Mouse (Mus musculus) lung, postnatal 0 days (tissue): ENCODE results near the gene Ofd1. TPM values are rescaled to one million over a fixed set of nuclear protein-coding genes. Genes with fewer than 3 reads are reported as not detected.

Experiments
- ATAC-seq: fragments of 200-750 bp; cut with Nextera tagmentation; 2 replicates; pipeline ENCODE4 v1.8.0; 2017; ENCODE audit warnings: moderate library complexity
- DNase-seq: peaks from one replicate; pipeline ENCODE4 v3.0.0-alpha.2; 2016; ENCODE audit warnings: low spot score
- H3K27ac ChIP-seq: fragments of 300-500 bp; sonication (generic); 2 replicates; pipeline ENCODE4 v1.5.1; 2014; ENCODE audit warnings: antibody characterized with exemption, mild to moderate bottlenecking, low read length, mixed read lengths
- H3K27me3 ChIP-seq: fragments of 300-500 bp; sonication (generic); replicated peaks from 2 replicates; pipeline ENCODE4 v1.6.1; 2014; ENCODE audit warnings: low read length, mixed read lengths; ENCODE audit not compliant: insufficient read depth
- H3K36me3 ChIP-seq: fragments of 300-500 bp; sonication (generic); 2 replicates; pipeline ENCODE4 v1.6.1; 2014; ENCODE audit warnings: low read length, mixed read lengths; ENCODE audit not compliant: insufficient read depth
- H3K4me1 ChIP-seq: fragments of 300-500 bp; sonication (generic); 2 replicates; pipeline ENCODE4 v1.6.1; 2014; ENCODE audit warnings: antibody characterized with exemption, low read depth, low read length, mixed read lengths; ENCODE audit not compliant: insufficient read depth
- H3K4me2 ChIP-seq: fragments of 300-500 bp; sonication (generic); replicated peaks from 2 replicates; pipeline ENCODE4 v1.6.1; 2014; ENCODE audit warnings: low read depth, mild to moderate bottlenecking, low read length, moderate library complexity, mixed read lengths
- H3K4me3 ChIP-seq: fragments of 300-500 bp; sonication (generic); 2 replicates; pipeline ENCODE4 v1.5.1; 2014; ENCODE audit warnings: low read depth, low read length
- H3K9ac ChIP-seq: fragments of 300-500 bp; sonication (generic); replicated peaks from 2 replicates; pipeline ENCODE4 v1.6.1; 2014; ENCODE audit warnings: low read depth, mild to moderate bottlenecking
- H3K9me3 ChIP-seq: fragments of 300-500 bp; sonication (generic); 2 replicates; pipeline ENCODE4 v1.6.1; 2016; ENCODE audit warnings: low read length, mixed read lengths
- CTCF ChIP-seq: IDR thresholded peaks from 2 replicates; pipeline ENCODE4 v1.5.1; 2016; ENCODE audit warnings: antibody characterized with exemption, mild to moderate bottlenecking
- EP300 ChIP-seq: IDR thresholded peaks from 2 replicates; pipeline ENCODE4 v1.6.1; 2016; ENCODE audit warnings: antibody characterized with exemption, mild to moderate bottlenecking, control low read depth
- WGBS: fragments of 180-500 bp; shearing (Covaris S2); extraction: QIAGEN DNeasy Blood & Tissue Kit; methylation state at CpG from one replicate; pipeline ENCODE4 v1.1.7; 2014; 5-methylcytosine and 5-hydroxymethylcytosine counted together
- polyA plus RNA-seq: library from polyadenylated mRNA; unstranded; fragments of >200 nt; fragmentation: Nextera tagmentation; extraction: Ambion mirVana; gene quantifications from 2 replicates; pipeline ENCODE4 v1.2.1, GENCODE M21; 2015

Gene Ofd1
- polyA plus RNA-seq, 1 experiment from 2014 or later: 6.1 TPM

- no peak overlapping the region for H3K27ac ChIP-seq
- H3K9ac ChIP-seq: no peak overlapping the region
- H3K9me3 ChIP-seq: no peaks in the 10 kb centered on the region
- no peaks in the 10 kb centered on the region for H3K27me3 ChIP-seq
- ATAC-seq: no peak
- WGBS: 71% methylated on average over 9 of the region's 9 CpGs
- H3K36me3 ChIP-seq: no peaks in the 10 kb centered on the region
- DNase-seq: no peak
- H3K4me2 ChIP-seq: no peak overlapping the region
- TF ChIP-seq EP300 (no peak), CTCF (no peak)
- no peak overlapping the region for H3K4me3 ChIP-seq
- no peaks in the 10 kb centered on the region for H3K4me1 ChIP-seq
Measured at GRCm38 (mm10) chrX:166376681-166377328, 63.7 kb downstream of the Ofd1 start.

- H3K4me2 ChIP-seq: no peak overlapping the region
- H3K27ac ChIP-seq: no peak overlapping the region
- no peaks in the 10 kb centered on the region for H3K9me3 ChIP-seq
- no peaks in the 10 kb centered on the region for H3K36me3 ChIP-seq
- H3K4me3 ChIP-seq: no peak overlapping the region
- no peak for TF ChIP-seq CTCF
- TF ChIP-seq EP300: no peak
- DNase-seq (no peak), ATAC-seq (no peak)
- WGBS: 73% methylated on average over 8 of the region's 8 CpGs
- H3K27me3 ChIP-seq: no peaks in the 10 kb centered on the region
- H3K9ac ChIP-seq: no peak overlapping the region
- H3K4me1 ChIP-seq: no peaks in the 10 kb centered on the region
Measured at GRCm38 (mm10) chrX:166365458-166366213, 74.9 kb downstream of the Ofd1 start.

- Histone ChIP-seq H3K4me2 (no peak overlapping the region), H3K27ac (no peak overlapping the region), H3K4me1 (no peaks in the 10 kb centered on the region), H3K9me3 (no peaks in the 10 kb centered on the region), H3K36me3 (no peaks in the 10 kb centered on the region), H3K9ac (no peak overlapping the region), H3K4me3 (no peak overlapping the region), H3K27me3 (no peaks in the 10 kb centered on the region)
- ATAC-seq: no peak
- DNase-seq: no peak
- TF ChIP-seq EP300 (no peak), CTCF (no peak)
- 80% methylated on average over 4 of the region's 4 CpGs for WGBS
Measured at GRCm38 (mm10) chrX:166360455-166360854, 80.0 kb downstream of the Ofd1 start.

GRCm38 (mm10) chrX:166359927-166360440 lies 80.5 kb downstream of the Ofd1 start:
- no peak overlapping the region for H3K27ac ChIP-seq
- H3K36me3 ChIP-seq: no peaks in the 10 kb centered on the region
- DNase-seq: no peak
- 77% methylated on average over 2 of the region's 2 CpGs for WGBS
- no peak for ATAC-seq
- H3K4me3 ChIP-seq: no peak overlapping the region
- H3K27me3 ChIP-seq: no peaks in the 10 kb centered on the region
- no peaks in the 10 kb centered on the region for H3K4me1 ChIP-seq
- no peak for TF ChIP-seq EP300
- no peak for TF ChIP-seq CTCF
- H3K4me2 ChIP-seq: no peak overlapping the region
- no peak overlapping the region for H3K9ac ChIP-seq
- H3K9me3 ChIP-seq: no peaks in the 10 kb centered on the region

GRCm38 (mm10) chrX:166358955-166359354 lies 81.5 kb downstream of the Ofd1 start:
- no peaks in the 10 kb centered on the region for H3K9me3 ChIP-seq
- DNase-seq (no peak), ATAC-seq (no peak)
- 55% methylated on average over 2 of the region's 2 CpGs for WGBS
- no peaks in the 10 kb centered on the region for H3K4me1 ChIP-seq
- H3K27me3 ChIP-seq: no peaks in the 10 kb centered on the region
- H3K4me3 ChIP-seq: no peak overlapping the region
- H3K4me2 ChIP-seq: no peak overlapping the region
- no peak overlapping the region for H3K27ac ChIP-seq
- no peaks in the 10 kb centered on the region for H3K36me3 ChIP-seq
- TF ChIP-seq EP300 (no peak), CTCF (no peak)
- H3K9ac ChIP-seq: no peak overlapping the region

GRCm38 (mm10) chrX:166356276-166356675 lies 84.2 kb downstream of the Ofd1 start:
- Histone ChIP-seq H3K36me3 (no peaks in the 10 kb centered on the region), H3K9ac (no peak overlapping the region), H3K27ac (no peak overlapping the region), H3K4me3 (no peak overlapping the region), H3K9me3 (no peaks in the 10 kb centered on the region), H3K4me2 (no peak overlapping the region), H3K27me3 (no peaks in the 10 kb centered on the region), H3K4me1 (no peaks in the 10 kb centered on the region)
- ATAC-seq: no peak
- 94% methylated on average over 3 of the region's 3 CpGs for WGBS
- TF ChIP-seq EP300: no peak
- TF ChIP-seq CTCF: no peak
- DNase-seq: no peak
